Mouse (Mus musculus) liver, adult 2 months (tissue): ENCODE data around the gene Nkain2. TPM values are rescaled to one million over a fixed set of nuclear protein-coding genes. Genes with fewer than 3 reads are reported as not detected.
"Not testable (repeated sequence)": the region's sequence is repeated elsewhere in the genome, so short reads cannot be mapped to it uniquely, and the experiment has no call there.

ENCODE experiments used
- DNase-seq: peaks from one replicate; pipeline ENCODE4 v3.0.0-alpha.2; 2011; ENCODE audit warnings: low read depth, low spot score; ENCODE audit errors: extremely low read depth
- H3K27ac ChIP-seq: fragments of 200-500 bp; replicated peaks from 2 replicates; pipeline ENCODE4 v1.5.1; 2012; ENCODE audit warnings: low read depth, mild to moderate bottlenecking, control low read depth, inconsistent platforms, low read length; ENCODE audit not compliant: insufficient read depth
- H3K27me3 ChIP-seq: fragments of 200-500 bp; 2 replicates; pipeline ENCODE4 v1.6.1; 2012; ENCODE audit warnings: mild to moderate bottlenecking, moderate library complexity, low read length, inconsistent platforms; ENCODE audit not compliant: control insufficient read depth, insufficient read depth
- H3K36me3 ChIP-seq: fragments of 200-500 bp; 2 replicates; pipeline ENCODE4 v1.6.1; 2012; ENCODE audit warnings: low read length, inconsistent platforms; ENCODE audit not compliant: control insufficient read depth, insufficient read depth
- H3K4me1 ChIP-seq: fragments of 200-500 bp; 2 replicates; pipeline ENCODE4 v1.6.1; 2011; ENCODE audit warnings: low read length; ENCODE audit not compliant: control insufficient read depth, insufficient read depth
- H3K4me3 ChIP-seq: fragments of 200-500 bp; 2 replicates; pipeline ENCODE4 v1.5.1; 2011; ENCODE audit warnings: low read depth, mild to moderate bottlenecking, control low read depth, low read length, moderate library complexity; ENCODE audit not compliant: insufficient read depth
- H3K79me2 ChIP-seq: fragments of 200-500 bp; 2 replicates; pipeline ENCODE4 v1.6.1; 2012; ENCODE audit warnings: inconsistent platforms, mild to moderate bottlenecking, low read length, moderate library complexity; ENCODE audit not compliant: control insufficient read depth, insufficient read depth
- H3K9ac ChIP-seq: fragments of 200-500 bp; 2 replicates; pipeline ENCODE4 v1.6.1; 2012; ENCODE audit warnings: low read depth, mild to moderate bottlenecking, control low read depth, inconsistent platforms, low read length
- CTCF ChIP-seq: fragments of 200-500 bp; IDR thresholded peaks from 2 replicates; pipeline ENCODE4 v1.5.1; 2011; ENCODE audit warnings: low read depth, low read length, control low read depth
- POLR2A ChIP-seq: fragments of 200-500 bp; IDR thresholded peaks from 2 replicates; pipeline ENCODE4 v1.6.1; 2011; ENCODE audit warnings: low read length, control low read depth; ENCODE audit not compliant: insufficient read depth; ENCODE audit errors: extremely low read depth
- WGBS: fragments of 180-500 bp; shearing (Covaris S2); methylation state at CpG from one replicate; pipeline ENCODE4 v1.1.7; 2018; 5-methylcytosine and 5-hydroxymethylcytosine counted together
- polyA plus RNA-seq: library from polyadenylated mRNA; depleted of rRNA; stranded (reverse); fragments of >200 nt; gene quantifications from 2 replicates; pipeline ENCODE4 v1.2.3, GENCODE M21; 2012
- total RNA-seq: library from RNA; depleted of rRNA; stranded (reverse); fragments of >200 nt; gene quantifications from 2 replicates; pipeline ENCODE4 v1.2.3, GENCODE M21; 2014

Gene Nkain2
- total and polyA plus RNA-seq, 2 experiments, result 0.23 to 0.55 TPM

- no peak for TF ChIP-seq POLR2A
- no peak for TF ChIP-seq CTCF
- no peak for DNase-seq
- Histone ChIP-seq H3K4me1 (no peaks in the 10 kb centered on the region), H3K9ac (no peak overlapping the region), H3K79me2 (no peaks in the 10 kb centered on the region), H3K4me3 (no peak overlapping the region), H3K27ac (no peak overlapping the region), H3K36me3 (no peaks in the 10 kb centered on the region), H3K27me3 (no peaks in the 10 kb centered on the region)
- WGBS, result 71% methylated on average over 2 of the region's 2 CpGs
These were observed 151.3 kb downstream of the Nkain2 start for GRCm38 (mm10) chr10:32738989-32739388.

DNA sequence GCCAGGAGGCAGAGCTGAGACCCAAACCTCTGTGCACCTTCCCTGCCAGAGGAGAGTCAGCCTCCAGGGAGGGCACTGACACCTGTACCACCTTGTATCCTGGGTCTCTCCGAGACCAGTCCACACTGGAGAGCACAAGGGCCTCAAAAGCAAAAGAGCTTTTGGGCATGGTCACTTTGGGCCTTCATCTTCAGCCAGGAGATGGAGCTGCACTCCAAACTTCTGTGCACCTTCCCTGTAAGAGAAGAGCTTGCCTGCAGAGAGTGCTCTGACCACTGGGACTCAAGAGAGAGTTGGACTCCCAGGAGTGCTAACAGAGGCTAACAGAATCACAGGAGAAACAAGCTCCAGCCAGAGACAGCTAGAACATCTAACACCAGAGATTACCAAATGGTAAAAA is 183.7 kb downstream of the Nkain2 start:
- H3K79me2 ChIP-seq, H3K27me3 ChIP-seq, H3K4me3 ChIP-seq, H3K9ac ChIP-seq, H3K36me3 ChIP-seq, H3K4me1 ChIP-seq, H3K27ac ChIP-seq, DNase-seq: not testable (repeated sequence)
- WGBS, result 57% methylated on average over 1 of the region's 1 CpGs

GRCm38 (mm10) chr10:32696661-32697060 is 193.6 kb downstream of the Nkain2 start:
- Histone ChIP-seq H3K4me1 (no peaks in the 10 kb centered on the region), H3K36me3 (no peaks in the 10 kb centered on the region), H3K27me3 (no peaks in the 10 kb centered on the region), H3K27ac (no peak overlapping the region), H3K4me3 (no peak overlapping the region), H3K79me2 (no peaks in the 10 kb centered on the region), H3K9ac (no peak overlapping the region)
- WGBS, result 78% methylated on average over 2 of the region's 2 CpGs
- DNase-seq, result no peak
- TF ChIP-seq CTCF, result no peak
- no peak for TF ChIP-seq POLR2A

GRCm38 (mm10) chr10:32684548-32684947 is 205.7 kb downstream of the Nkain2 start:
- Histone ChIP-seq H3K9ac (no peak overlapping the region), H3K4me1 (no peaks in the 10 kb centered on the region), H3K27me3 (no peaks in the 10 kb centered on the region), H3K79me2 (no peaks in the 10 kb centered on the region), H3K27ac (no peak overlapping the region), H3K4me3 (no peak overlapping the region), H3K36me3 (no peaks in the 10 kb centered on the region)
- TF ChIP-seq CTCF, result no peak
- TF ChIP-seq POLR2A, result no peak
- DNase-seq, result no peak

- no peak for DNase-seq
- Histone ChIP-seq H3K4me3 (no peak overlapping the region), H3K27me3 (no peaks in the 10 kb centered on the region), H3K4me1 (no peaks in the 10 kb centered on the region), H3K9ac (no peak overlapping the region), H3K27ac (no peak overlapping the region), H3K79me2 (no peaks in the 10 kb centered on the region), H3K36me3 (no peaks in the 10 kb centered on the region)
- 81% methylated on average over 3 of the region's 3 CpGs for WGBS
- TF ChIP-seq CTCF (no peak), POLR2A (no peak)
These were observed 250.0 kb downstream of the Nkain2 start for GRCm38 (mm10) chr10:32640256-32640655.

GRCm38 (mm10) chr10:32639173-32639572 is 251.1 kb downstream of the Nkain2 start:
- H3K4me1 ChIP-seq, result no peaks in the 10 kb centered on the region
- H3K4me3 ChIP-seq, result no peak overlapping the region
- no peaks in the 10 kb centered on the region for H3K27me3 ChIP-seq
- DNase-seq, result no peak
- H3K36me3 ChIP-seq, result no peaks in the 10 kb centered on the region
- TF ChIP-seq CTCF, result no peak
- no peak for TF ChIP-seq POLR2A
- H3K27ac ChIP-seq, result no peak overlapping the region
- H3K9ac ChIP-seq, result no peak overlapping the region
- H3K79me2 ChIP-seq, result no peaks in the 10 kb centered on the region
